Mouse (Mus musculus) c-Kit-negative CD71-positive TER-119-positive erythroid progenitor cells, embryonic 14.5 days (primary cell): ENCODE data around the gene Pigb.

Source experiments
- DNase-seq: peaks from one replicate; pipeline ENCODE4 v3.0.0-alpha.2; 2013; ENCODE audit warnings: low read depth, low spot score

Pigb gene

DNA sequence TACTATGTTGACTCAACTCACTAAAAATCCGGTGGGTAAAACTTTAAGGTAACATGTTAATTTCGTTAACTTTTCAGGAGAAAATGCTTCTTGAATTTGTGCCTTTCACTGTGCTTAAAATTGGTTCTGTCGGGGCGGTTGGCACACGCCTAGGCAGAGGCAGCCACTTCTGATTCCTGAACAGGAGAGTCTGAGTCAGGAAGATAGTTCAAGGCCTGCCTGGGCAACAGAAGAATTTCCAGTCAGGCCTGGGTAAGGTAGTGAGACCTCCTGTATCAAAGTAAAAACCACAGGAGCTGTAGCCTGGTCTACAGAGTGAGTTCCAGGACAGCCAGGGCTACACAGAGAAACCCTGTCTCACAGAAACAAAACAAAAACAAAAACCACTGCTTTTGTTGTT is 47.6 kb downstream of the Pigb start:
- no peak for DNase-seq

DNA sequence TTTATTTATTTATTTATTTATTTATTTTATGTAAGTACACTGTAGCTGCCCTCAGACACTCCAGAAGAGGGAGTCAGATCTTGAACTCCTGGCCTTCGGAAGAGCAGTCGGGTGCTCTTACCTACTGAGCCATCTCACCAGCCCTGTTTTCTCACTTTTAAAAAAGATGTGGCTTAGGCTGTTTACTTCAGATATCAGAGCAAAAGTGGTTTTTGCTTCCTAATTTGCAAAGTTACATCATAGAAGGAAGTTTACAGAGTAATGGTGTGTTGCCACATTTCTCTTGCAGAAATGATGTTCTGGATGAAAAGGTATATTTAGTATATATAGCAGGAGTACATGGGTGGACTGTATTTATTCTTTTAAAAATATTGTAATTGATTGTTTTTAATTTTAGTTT is 48.8 kb downstream of the Pigb start:
- DNase-seq = no peak

DNA sequence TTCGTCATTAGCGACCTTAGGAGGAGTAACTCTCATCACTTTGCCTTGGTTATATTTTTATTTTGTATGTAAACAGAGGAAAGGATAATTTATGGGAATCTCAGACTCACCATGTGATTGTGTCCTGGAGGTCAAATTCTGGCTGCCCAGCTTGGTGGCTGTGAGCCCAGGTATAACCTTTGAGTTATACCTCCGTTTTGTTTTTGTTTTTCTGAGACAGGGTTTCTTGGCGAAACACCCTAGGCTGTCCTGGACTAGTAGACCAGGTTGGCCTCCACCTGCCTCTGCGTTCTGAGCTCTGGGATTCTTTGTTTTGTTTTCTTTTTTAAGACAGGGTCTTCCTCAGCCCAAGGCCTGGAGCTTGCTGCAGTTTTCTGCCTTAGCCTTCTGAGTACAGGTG is 51.5 kb downstream of the Pigb start:
- no peak for DNase-seq

DNA sequence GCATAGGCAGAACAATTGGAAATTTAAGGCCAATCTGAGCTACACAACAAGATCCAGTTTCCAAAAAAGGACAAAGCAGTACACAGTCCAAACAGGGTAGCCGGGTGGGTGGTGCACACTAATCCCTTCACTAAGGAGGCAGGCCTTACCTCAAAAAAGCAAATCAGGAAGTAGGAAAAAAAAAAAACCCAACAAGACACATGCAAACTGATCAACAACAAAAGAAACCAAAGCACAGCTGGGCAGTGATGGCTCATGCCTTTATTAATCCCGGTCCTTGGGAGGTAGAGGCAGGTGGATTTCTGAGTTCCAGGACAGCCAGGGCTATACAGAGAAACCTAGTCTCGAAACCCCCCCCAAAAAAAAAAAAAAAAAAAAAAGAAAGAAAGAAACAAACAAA is 52.5 kb downstream of the Pigb start:
- no peak for DNase-seq

DNA sequence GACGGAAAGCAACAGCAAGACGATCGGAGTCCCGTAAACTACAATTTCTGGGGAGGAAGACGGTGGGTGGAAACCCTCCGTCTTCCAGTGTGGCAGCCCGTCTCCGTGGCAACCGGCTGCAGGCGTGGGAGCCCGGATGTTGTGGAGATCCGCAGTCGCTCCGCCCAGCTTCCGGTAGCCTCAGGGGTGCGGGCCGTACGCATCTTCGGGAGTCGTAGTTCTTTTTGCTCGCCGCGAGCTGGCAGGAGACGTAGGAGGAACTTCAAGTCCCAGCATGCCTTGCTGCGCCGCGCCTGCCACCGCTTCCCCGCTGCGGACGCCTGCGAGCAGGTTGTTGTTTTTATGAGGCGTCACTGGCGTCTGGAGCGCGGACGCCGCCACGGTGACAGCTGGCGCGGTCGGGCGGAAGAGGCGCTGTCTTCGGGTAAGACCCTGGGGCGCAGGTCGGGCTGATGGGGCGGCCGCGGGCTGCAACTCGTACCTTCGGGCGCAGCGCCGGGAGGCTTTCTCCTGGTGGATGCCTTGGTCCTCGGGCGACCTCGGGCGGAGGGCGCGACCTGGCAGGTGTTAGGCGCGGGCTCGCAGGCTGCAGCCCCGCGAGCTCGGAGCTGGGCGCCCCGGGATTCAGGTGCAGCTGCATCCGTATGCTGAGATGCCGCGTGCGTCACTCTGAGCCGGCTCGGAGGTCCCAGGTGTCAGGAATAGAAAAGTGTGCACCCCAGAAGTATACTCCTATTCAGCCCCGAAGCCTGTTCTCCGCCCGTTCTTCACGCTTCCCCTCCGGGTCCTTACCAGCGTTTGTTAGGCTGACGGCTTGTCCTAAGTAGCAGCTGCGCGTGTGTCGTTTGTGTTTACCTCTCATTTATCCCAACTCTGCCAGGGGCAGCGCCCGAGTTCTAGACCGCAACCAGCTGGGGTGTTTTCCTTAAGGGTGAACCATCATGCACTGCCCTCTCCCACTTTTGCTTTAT is 54.6 kb downstream of the Pigb start, which contains the start of the genes Ccpg1os and Ccpg1:
Ccpg1os (minus strand) TSS at position 133 of the 971 bp plus-strand sequence.
Ccpg1 (plus strand) TSS at position 180 of the 971 bp plus-strand sequence.
- DNase-seq = peak; percentile 87

DNA sequence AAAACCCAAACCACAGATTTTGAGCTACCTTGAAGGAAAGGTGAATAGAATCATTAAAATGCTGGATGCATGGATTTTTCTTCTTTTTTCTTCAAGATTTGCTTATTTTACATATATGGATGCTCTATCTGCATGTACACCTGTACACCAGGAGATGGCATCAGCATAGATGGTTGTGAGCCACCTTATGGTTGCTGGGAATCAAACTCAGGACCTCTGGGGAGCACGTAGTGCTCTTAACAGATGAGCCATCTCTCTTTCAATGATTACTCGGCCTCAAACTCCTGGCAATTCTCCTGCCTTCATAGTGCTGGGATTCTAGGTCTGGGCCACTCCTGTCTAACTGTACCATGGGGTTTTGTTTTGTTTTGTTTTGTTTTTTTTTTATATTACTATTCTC is 57.1 kb downstream of the Pigb start:
- no peak for DNase-seq

DNA sequence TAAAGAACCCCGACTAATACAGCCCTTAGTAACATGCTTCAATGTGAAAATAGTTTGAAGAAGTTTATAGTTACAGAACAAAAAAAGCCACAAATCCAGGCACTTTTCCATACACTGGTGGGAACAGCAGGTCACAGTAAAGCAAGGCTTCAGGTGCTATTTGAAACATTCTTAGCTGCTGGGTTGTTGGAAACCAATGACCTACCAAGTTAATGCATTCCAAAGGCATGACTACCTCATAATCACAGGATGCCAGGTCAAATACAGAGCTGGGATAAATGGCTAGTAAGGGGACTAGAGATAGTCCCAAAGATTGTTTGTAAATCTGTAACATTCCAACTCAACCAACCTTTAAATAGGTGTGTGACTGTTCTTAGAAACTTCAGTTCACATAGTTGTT is 64.9 kb downstream of the Pigb start:
- DNase-seq = no peak

DNA sequence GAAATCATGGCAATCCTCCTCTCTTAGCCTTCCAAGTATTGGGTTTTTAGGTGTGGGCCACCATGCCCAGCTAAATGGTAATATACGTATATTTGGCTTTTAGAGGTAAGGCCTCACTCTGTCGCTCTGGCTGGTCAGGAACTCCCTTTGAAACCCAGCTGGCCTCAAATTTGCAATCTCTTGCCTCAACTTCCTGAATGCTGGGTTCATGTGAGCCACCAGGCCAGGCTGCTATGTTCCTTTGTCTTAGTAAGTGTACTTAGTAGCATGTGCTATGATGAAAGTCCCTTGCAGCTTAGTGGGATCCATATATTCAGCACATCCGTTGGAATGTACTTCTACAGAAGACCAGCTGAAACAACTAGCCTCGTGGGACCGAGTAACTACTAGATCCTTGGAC is 65.4 kb downstream of the Pigb start:
- no peak for DNase-seq

DNA sequence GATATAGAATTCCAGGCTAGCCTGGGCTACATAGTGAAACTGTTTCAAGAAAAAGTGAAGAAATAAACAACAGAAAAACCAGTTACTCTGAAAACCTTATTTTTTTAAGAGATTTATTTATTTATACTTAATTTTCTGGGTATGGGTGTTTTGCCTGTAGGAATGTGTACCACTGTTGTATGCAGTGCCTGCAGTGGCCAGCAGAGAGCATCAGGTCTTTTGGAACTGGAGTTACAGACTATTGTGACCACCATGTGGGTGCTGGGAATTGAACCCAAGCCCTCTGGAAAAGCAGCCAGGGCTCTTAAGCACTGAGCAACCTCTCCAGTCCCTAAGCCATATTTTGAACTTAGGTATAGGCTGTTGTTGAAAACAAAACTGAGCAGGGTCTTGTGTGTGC is 67.2 kb downstream of the Pigb start:
- no peak for DNase-seq

DNA sequence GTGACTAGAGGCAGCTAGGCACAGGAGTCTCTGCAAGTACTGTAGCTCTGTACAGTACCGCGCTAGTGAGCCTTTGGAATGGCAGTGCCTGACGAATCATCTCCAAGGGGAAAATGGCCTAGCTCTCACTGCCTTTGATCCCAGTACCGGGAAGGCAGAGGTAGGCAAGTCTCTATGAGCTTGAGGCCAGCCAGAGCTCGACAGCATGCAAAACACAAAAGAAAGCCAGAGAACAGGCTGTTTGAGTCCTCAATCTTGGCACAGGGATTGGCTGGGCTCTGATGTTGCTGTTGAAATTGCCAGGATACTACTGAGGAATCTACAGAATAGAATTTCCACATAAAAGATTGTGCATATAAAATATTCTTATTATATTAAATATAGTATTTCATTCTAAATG is 67.7 kb downstream of the Pigb start:
- DNase-seq = no peak

DNA sequence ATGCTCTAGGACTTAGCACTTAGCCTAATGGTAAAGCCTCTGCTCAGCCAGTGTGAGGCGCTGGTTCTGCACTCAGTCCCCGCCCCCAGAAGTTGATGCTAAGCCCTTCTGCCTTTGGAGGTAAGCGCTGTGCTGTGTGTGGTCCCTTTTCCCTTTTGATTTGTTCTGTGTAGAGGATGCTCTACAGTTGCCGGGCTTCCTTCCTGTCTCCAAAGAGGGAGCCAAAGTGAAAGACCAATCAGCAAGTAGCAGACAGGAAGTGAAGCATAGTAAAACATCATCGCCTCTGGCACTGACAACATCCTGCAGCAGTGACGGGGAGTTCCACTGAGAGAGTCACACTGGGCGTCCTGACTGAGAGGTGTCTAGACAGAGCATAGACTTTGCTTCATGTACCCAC is 70.3 kb downstream of the Pigb start:
- no peak for DNase-seq

DNA sequence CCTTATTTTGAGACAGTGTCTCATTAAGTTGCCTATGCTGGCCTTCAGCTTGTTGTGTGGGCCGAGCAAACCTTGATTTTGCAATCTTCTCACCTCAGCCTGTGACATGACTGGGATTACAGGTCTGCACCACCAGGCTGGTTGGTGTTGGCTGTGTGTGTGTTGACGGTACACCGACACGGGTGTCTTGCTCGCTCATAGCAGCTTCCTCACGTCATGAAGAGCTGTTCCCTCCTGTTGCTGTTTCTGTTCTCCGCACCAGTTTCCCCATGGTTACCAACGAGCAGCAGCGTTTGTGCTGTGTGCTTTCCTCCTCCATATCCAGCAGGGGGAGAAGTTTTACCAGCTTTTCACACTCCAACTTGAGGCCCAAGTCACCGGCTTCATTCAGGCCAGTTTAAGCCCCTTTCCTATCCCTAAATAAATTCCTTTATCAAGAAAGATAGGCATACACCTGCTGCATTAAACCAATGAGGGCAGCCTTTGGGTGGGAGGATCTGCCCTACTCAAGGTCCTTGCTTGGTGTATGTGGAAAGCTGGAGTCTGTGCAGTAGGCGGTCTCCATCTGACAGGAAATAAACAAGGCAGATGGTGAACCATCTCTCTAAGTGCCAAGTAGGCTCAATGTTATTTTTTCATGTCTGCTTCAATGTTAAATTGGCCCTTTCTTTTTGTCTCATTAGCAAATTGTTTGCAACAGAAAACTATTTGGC is 71.7 kb downstream of the Pigb start:
- no peak for DNase-seq

DNA sequence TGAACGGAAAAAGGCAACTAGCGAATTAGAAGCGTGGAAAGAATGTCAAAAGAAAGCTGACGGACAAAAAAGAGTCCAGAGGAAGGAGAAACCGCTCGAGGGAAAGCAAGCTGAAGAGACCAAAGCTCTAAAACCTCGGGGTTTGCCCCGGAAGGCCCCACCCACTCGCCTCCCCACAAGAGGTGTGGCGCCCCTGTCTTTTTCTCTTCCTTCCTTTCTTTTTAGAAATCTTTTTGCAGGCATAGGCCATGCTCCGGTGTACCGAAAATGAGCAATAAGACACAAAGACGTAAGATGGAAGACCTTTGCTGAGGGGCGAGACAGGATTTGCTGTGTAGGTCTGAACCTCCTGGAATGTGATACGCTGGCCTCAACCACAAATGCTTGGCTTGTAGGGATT is 78.2 kb downstream of the Pigb start:
- no peak for DNase-seq

DNA sequence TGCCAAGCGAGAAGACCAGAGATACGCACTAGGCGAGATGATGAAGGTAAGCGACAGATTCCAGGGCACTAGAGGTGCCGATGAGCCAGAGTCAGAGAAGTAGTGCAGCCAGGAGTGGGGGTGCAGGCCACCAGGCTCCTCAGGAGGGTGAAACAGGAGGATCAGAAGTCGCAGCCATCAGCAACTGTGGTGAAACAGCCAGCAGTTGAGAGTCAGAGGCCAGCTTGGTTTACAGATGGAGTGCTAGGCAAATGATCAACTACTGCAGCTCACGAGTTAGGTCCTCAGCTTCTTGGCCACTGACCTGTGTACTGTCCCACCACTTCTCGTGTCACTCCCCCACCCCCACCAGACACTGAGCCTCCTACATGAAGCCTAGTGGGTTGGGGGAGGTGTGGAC is 78.8 kb downstream of the Pigb start:
- DNase-seq = no peak

DNA sequence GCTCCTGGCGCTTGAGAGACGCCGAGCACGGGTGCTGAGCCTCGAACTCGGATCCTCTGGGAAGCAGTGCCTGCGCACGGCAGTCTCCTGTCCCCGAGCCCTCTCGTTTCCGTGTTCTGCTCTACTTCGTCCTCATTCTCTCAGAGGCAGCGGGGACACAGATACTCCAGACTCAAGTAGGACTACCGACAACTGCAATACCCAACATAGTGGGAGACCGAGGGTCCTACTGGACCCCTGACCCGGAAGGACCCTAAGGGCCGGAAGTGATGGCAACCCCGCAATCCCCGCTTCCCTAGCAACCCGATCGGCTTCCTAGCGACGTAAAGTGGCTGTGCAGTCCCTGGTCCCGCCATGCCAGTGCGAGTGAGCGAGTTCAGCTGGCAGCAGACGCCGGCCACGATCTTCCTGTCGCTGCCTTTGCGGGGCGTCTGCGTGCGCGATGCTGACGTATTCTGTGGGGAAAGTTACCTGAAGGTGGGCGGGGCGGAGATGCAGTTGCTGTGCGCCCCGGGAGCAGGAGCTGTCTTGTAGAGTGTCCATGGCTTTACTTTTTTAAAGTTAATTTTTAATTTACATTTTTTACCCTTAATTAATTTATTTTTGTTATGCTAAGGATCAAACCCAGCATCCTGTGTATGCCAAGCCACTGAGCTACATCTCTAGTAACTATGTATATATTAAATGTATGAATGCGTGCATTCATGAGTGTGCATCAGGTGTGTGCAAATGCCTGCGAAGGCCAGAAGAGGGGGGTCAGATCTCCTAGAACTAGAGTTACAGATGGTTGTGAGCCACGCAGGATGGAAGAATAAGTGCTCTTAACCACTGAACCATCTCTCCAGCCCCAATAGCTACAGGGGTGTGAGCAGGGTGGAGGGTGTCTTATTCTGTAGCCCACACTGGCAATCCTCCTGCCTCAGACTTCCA is 81.4 kb downstream of the Pigb start, which contains the start of the genes Dyx1c1 and Gm44503:
Dyx1c1 (plus strand) TSS at position 265 of the 930 bp plus-strand sequence.
Gm44503 (plus strand) TSS at position 332 of the 930 bp plus-strand sequence.
- DNase-seq = no peak
